Mouse (Mus musculus): Measurements from ENCODE around the gene Pank1.

DNA sequence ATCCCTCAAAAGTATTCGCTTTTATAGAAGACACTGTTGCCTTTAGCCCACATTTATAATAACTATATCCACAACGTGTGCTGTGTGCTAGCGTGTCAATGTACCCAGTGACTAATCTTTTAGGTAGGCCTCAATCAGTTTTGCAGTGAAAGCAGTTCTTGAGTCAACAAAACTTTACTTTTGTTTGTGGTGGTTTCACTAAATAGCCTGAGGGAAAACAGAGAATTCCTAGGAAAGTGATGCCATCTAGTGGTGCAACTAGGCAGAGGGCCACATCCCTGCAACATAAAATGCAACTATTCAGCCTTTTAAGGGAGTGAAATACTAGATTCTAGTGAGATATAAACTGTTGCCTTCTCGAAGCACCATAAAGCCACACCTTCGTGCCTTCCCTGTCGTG lies 106.5 kb downstream of the Pank1 start:
- no peak for TF ChIP-seq TAL1 (IDR thresholded peaks at IDR 0.05; ENCODE audit: low read length)
- TF ChIP-seq GATA1 (IDR thresholded peaks at IDR 0.05; ENCODE audit: low read length), result no peak
